Mouse (Mus musculus): ENCODE measurements at regions not wholly inside any gene's neighbourhood (a gene's known extent, or its start where the extent isn't known, plus 50 kb on each side); places are given as distances from the start of the nearest gene placed in this dataset.

DNA sequence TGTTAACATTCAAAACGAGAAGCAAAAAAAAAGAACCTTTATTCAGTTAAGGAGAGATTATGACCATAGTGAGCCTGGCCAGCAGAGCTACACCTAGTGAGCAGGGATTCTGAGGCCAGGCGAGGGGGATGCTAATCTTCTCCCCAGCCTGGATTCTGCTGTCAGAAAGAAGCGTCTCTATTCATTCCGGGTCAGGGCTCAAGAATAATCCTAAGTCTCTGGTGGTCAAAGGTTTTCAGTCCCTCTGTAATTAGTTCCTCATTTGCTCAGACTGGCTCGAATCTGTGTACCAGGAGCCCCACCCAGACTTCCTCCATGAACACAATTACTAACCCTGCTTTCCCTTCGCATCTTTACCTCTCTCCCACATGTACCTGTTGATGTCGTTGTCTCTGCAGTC is 101.8 kb upstream of the Nabp1 start:
- TF ChIP-seq CTCF (conservative IDR thresholded peaks at IDR 0.05; ENCODE audit: low read length) (no peak), NANOG (IDR thresholded peaks at IDR 0.05; ENCODE audit: borderline replicate concordance, low read length) (no peak), POU5F1 (IDR thresholded peaks at IDR 0.05; ENCODE audit: borderline replicate concordance, low read length) (no peak)

All from E14TG2a.4 (cell line).